Mouse (Mus musculus): ENCODE data around the gene Gng12.

The Gng12 gene

DNA sequence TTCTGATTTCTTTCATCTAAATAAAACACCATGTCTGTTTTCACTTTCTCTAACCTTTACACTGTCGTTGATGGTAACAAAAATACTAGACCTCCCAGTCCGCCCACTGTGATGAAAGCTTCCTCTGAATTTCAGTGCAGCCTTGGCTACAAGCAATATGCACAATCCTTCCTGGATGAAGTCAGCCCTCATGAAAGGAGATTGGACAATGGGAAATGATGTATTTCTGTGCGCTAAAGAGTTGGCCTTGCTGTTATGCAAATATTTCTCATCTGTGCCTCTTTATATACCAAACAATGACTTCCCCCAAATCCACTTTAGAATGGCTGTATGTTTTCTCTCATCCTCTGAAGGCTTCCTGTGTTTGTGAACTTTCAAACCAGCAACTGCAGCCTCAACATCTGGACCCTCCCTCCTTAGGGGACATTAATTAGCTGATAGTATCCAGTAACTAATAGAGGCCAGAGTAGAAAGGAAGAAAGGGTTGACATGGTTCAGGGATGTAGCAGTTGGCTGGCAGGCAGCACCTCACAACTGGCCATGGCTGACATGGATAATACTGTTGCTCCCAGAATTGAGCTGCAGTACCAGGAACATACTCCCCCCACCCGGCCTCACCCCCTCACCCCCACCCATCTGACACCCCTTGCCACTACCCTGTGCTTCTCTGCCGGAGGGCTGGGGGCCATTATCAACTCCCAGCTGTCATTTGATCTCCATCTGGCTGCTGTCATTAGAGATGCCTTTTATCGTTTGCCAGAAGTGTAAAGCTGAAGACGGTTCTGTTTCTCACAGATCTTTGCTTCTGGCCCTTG, 152.9 kb downstream of the Gng12 start:
- no peak for DNase-seq (ENCODE audit: extremely low read depth, low read depth, low spot score)

DNA sequence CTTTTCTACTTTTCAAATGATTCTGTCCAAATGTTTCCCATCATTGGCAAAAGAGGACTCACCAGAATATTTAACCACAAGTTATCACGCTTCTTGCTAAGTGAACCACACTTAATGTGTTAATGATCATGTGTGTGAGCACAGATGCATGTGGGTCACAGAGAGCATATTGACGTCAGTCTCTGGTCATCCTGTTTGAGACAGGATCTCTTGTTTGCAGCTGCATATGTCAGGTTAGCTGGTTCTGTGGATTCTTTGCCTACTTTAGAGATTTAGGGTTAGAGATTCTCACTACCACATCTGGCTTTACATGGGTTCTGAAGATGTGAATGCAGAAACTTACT, 153.5 kb downstream of the Gng12 start:
- no peak for DNase-seq (ENCODE audit: extremely low read depth, low read depth, low spot score)

DNA sequence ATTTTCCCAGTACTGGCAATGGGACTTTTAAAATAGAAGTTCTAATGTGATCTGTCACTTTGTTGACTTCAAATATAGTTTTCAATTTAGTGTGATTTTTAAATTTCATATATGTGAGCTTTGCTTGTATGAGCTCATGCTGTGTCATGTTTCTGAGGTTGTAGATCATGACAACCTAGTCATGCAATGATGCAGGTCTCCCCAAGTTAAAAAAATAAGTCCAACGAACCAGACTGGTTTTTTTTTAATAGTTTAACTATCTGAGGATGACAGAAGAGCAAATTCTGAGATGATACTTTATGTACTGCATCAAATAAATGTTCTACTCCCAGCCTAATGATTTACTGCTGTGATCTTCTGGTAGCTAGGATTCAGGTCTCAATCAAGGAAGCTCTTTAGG, 153.9 kb downstream of the Gng12 start:
- DNase-seq (ENCODE audit: extremely low read depth, low read depth, low spot score): no peak

DNA sequence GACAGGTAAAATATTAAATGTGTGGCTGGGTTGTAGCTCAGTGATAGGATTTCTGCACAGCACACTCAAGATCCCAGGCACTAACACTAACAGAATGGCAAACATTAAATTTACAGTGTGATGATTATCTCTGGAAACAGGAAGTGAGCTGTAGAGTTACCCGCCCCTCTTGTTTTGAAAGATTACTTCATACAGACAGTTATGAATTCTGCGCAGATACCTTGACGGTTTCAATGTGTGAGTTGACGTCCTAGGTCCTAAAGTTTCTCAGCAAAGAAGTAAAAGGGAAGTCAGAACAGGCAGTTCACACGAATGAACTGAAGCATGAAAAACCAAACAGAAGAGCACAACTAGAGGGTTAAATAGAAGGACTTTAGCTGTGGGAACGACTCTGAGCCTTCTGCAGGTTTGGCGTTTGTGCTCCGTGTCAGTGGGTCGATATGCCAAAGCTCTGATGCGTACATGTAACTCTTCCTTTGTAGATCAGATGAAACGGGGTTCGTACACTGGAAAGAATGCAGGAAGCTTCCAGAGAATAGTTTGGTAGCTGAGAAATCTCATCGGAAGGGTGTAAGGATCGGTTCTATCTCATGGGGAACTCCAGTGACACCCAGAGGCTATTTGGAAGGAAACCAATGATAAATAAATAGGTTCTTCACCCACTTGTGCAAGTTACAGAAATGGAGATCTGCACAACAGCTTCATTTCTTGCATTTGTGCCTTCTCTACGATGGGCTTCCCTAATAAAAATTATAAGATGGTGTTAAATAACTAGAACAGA, 160.1 kb downstream of the Gng12 start:
- DNase-seq (ENCODE audit: extremely low read depth, low read depth, low spot score): no peak

GRCm38 (mm10) chr6:67056889-67057564, 160.8 kb downstream of the Gng12 start:
- peak; percentile 62 for DNase-seq (ENCODE audit: extremely low read depth, low read depth, low spot score)

DNA sequence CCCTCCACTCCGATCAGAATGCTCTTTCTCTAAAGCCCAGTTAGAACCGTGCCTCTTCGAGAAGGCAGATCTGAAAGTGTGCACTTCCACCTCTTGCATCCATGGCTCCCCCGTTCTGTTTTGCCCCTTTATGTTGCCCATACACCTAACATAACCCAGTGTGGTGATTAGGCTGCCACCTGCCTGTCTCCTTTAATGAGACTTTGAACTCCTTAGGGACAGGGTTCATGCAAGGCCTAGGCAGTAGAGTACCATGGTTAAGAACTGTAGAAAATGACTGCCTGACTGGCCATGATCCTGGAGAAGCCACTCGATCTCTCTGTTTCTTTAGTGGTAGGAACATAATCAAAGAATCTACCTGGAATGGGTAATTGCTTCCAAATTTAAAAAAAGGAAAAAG, 161.4 kb downstream of the Gng12 start:
- no peak for DNase-seq (ENCODE audit: extremely low read depth, low read depth, low spot score)

DNA sequence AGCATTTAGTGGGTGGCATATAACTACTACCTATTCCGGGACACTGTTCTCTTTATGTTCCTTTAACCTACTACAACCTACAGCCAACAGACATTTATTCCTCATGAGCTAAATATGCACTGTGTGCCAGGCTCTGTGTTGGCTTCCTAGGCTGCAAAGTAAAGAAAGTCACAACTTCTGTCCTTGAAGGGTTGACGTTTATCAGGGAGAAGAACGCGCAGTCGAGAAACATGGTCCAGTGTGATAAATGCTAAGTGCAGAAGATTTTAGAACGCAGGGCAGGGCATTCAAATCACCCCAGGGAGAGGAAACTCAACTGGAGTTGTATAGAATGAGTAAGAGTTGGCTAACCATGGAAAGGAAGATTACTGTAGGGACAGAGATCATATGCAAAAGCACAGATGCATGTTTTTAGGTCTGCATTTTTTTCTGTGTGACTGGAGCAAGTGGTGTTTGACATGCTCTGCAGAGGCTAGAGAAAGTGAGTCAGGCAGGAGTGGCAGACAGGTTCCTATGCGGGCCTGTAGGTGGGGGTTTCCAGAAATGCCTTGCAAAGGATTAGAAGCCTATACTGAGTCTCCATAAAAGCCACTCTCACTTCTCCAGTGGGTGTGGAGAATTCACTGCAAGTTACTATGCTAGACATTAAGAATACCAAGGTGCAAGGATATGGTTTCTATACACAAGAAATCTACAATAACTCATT, 161.9 kb downstream of the Gng12 start:
- no peak for DNase-seq (ENCODE audit: extremely low read depth, low read depth, low spot score)

- DNase-seq (ENCODE audit: extremely low read depth, low read depth, low spot score): no peak
Observed at GRCm38 (mm10) chr6:67060057-67060456, 163.9 kb downstream of the Gng12 start.

DNA sequence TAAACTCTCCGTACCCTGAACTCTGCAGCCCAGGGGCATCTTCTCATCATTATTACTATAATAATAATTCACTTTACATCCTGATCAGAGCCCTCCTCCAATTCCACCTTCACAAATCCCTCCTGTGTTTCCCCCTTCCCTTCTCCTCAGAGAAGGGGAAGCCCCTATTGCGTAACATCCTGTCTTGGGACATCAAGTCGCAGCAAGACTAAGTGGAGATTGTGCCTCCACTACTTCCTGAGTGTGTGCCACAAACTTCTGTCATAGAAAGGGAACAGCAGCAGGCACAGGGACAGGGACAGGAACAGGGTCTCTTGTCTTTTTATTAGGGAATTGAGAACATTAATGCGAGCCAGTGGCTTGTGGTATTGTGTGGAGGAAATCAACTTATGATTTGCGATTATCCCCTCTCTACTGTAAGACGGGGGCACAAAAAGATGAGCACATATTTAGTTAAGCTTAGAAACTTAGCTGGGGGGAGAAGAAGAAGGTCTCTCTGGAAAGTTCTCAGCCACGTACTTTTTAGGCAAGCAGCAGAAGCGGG, 173.1 kb downstream of the Gng12 start:
- DNase-seq (ENCODE audit: extremely low read depth, low read depth, low spot score): no peak

- DNase-seq (ENCODE audit: extremely low read depth, low read depth, low spot score): no peak
Observed at GRCm38 (mm10) chr6:67069800-67070315, 173.7 kb downstream of the Gng12 start.

All from fat pad, adult 2 months (tissue).